Mouse (Mus musculus) ovary, postnatal 36 days (tissue): ENCODE data around the gene Erp27.
"Not testable (repeated sequence)": the region's sequence is repeated elsewhere in the genome, so short reads cannot be mapped to it uniquely, and the experiment has no call there.

Source experiments
- DNase-seq: peaks from one replicate; pipeline ENCODE4 v3.0.0; 2022; ENCODE audit warnings: low spot score, mixed read lengths

Erp27 gene

GRCm38 (mm10) chr6:136922080-136922479, at the start of gene Erp27:
Gene Erp27 (minus strand): TSS chr6:136922180.
- DNase-seq, result no peak

GRCm38 (mm10) chr6:136968877-136969276, 46.9 kb upstream of the Erp27 start:
- DNase-seq, result not testable (repeated sequence)

- no peak for DNase-seq
These were observed 45.5 kb upstream of the Erp27 start for GRCm38 (mm10) chr6:136967466-136967865.

GRCm38 (mm10) chr6:136965912-136966311, 43.9 kb upstream of the Erp27 start:
- DNase-seq, result no peak

GRCm38 (mm10) chr6:136964609-136965510, 42.9 kb upstream of the Erp27 start:
- DNase-seq, result no peak

- DNase-seq, result no peak
These were observed 41.0 kb upstream of the Erp27 start for GRCm38 (mm10) chr6:136962957-136963356.

- DNase-seq, result no peak
These were observed 37.2 kb upstream of the Erp27 start for GRCm38 (mm10) chr6:136959131-136959530.

- DNase-seq, result no peak
These were observed 35.1 kb upstream of the Erp27 start for GRCm38 (mm10) chr6:136957062-136957461.

- no peak for DNase-seq
These were observed 33.3 kb upstream of the Erp27 start for GRCm38 (mm10) chr6:136955240-136955639.

GRCm38 (mm10) chr6:136954715-136955114, 32.7 kb upstream of the Erp27 start:
- DNase-seq, result no peak

- no peak for DNase-seq
These were observed 32.2 kb upstream of the Erp27 start for GRCm38 (mm10) chr6:136954192-136954591.

GRCm38 (mm10) chr6:136952930-136953329, 30.9 kb upstream of the Erp27 start:
- DNase-seq, result no peak

- no peak for DNase-seq
These were observed 28.2 kb upstream of the Erp27 start for GRCm38 (mm10) chr6:136950171-136950570.

GRCm38 (mm10) chr6:136947716-136948115, 25.7 kb upstream of the Erp27 start:
- no peak for DNase-seq

- DNase-seq, result no peak
These were observed 25.0 kb upstream of the Erp27 start for GRCm38 (mm10) chr6:136946943-136947342.

GRCm38 (mm10) chr6:136946241-136946640, 24.3 kb upstream of the Erp27 start:
- DNase-seq, result no peak

- DNase-seq, result no peak
These were observed 22.5 kb upstream of the Erp27 start for GRCm38 (mm10) chr6:136944511-136944910.

- DNase-seq, result no peak
These were observed 21.4 kb upstream of the Erp27 start for GRCm38 (mm10) chr6:136943392-136943791.

- no peak for DNase-seq
These were observed 20.3 kb upstream of the Erp27 start for GRCm38 (mm10) chr6:136942280-136942679.

GRCm38 (mm10) chr6:136941051-136942021, 19.4 kb upstream of the Erp27 start, which contains the start of gene Arhgdib:
Gene Arhgdib (minus strand): TSS chr6:136941899.
- DNase-seq, result no peak

GRCm38 (mm10) chr6:136940188-136940960, 18.4 kb upstream of the Erp27 start:
- DNase-seq, result no peak
